Comparison of ENCODE assay signal across 1 mouse cellular context in the genomic region with DNA sequence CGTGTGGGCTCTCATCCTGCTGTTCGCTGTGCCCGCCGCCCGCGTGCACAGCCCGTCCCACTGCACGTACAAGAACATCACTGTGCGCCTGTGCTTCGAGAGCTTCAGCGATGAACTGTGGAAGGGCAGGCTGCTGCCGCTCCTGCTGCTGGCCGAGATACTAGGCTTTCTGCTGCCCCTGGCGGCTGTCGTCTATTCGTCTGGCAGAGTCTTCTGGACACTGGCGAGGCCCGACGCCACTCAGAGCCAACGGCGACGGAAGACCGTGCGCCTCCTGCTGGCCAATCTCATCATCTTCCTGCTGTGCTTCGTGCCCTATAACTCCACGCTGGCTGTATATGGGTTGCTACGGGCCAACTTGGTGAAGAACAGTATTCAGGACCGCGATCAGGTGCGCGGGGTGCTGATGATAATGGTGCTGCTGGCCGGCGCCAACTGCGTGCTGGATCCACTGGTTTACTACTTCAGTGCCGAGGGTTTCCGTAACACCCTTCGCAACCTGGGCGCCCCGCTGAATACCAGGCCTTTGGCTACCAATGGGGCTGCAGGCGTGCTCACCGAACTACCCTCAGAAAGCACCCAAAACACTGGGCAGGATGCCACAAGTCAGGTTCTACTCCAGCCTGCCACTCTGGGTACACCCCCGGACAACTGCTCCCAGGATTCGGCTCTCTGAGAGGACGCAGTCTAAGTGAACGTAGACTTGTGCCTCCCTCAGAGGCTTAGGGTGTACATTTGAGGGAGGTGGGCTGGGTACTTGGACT.
TF ChIP-seq lines count a peak whose summit lies in the region.

No protein-coding gene starts in this region.

TF ChIP-seq in MEL, 35 proteins besides CTCF, POLR2A, EP300 and RAD21:
- TF ChIP-seq ETS1 (IDR thresholded peaks at IDR 0.05; ENCODE audit: low read depth, low read length) (no peak), RCOR1 (IDR thresholded peaks at IDR 0.05; ENCODE audit: low read depth, low read length) (no peak), MAX (IDR thresholded peaks at IDR 0.05; ENCODE audit: low read length) (no peak), ZNF384 (IDR thresholded peaks at IDR 0.05; ENCODE audit: low read depth, low read length) (no peak), SMC3 (IDR thresholded peaks at IDR 0.05; ENCODE audit: low read depth, low read length) (peak; percentile 42), GATA1 (IDR thresholded peaks at IDR 0.05; ENCODE audit: low read depth, low read length) (no peak), MYB (IDR thresholded peaks at IDR 0.05; ENCODE audit: low read depth, low read length) (no peak)
